Mouse (Mus musculus) ES-Bruce4 (cell line): ENCODE measurements around the gene Ltn1.

Experiments used
- CTCF ChIP-seq: IDR thresholded peaks from one replicate; pipeline ENCODE4 v1.8.1; 2011; ENCODE audit warnings: low read depth, low read length
- EP300 ChIP-seq: IDR thresholded peaks from 2 replicates; pipeline ENCODE4 v1.6.1; 2011; ENCODE audit warnings: low read depth, low read length; ENCODE audit not compliant: insufficient read depth
- POLR2A ChIP-seq: IDR thresholded peaks from one replicate; pipeline ENCODE4 v1.8.1; 2011; ENCODE audit warnings: low read length; ENCODE audit not compliant: insufficient read depth

- TF ChIP-seq POLR2A (no peak), CTCF (no peak), EP300 (no peak)
Measured at GRCm38 (mm10) chr16:87364231-87364630, 68.2 kb downstream of the Ltn1 start.
